Mouse (Mus musculus): Measurements from ENCODE around the gene Fam171a2. TPM values are rescaled to one million over a fixed set of nuclear protein-coding genes. Genes with fewer than 3 reads are reported as not detected.
A peak's percentile ranks its signal among the peaks of the same experiment; 100 is the strongest.

Fam171a2 gene
- polyA plus RNA-seq, 1 experiment from 2014 or later, result 2.9 TPM

DNA sequence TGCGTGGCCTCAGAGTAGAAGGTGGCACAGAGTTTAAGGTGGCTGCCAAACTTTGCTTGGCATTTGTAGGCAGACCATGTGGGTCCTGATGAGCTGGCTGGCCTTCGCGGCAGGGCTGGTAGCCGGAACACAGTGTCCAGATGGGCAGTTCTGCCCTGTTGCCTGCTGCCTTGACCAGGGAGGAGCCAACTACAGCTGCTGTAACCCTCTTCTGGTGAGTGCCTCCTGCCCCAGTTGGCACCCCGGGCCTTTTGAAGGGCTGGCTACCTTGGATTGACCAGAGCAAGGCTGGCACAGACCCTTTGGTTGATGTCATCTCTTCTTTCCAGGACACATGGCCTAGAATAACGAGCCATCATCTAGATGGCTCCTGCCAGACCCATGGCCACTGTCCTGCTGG, 14.6 kb downstream of the Fam171a2 start:
- Histone ChIP-seq H3K36me3 (peaks cover 46% of the 10 kb centered on the region), H3K4me3 (no peak overlapping the region), H3K9ac (peak overlapping the region; percentile 50; the same call in 1 of the 2 replicates), H3K27ac (replicated peaks) (no peak overlapping the region), H3K9me3 (no peaks in the 10 kb centered on the region), H3K27me3 (replicated peaks) (no peaks in the 10 kb centered on the region), H3K4me2 (peak overlapping the region; percentile 24; the same call in 1 of the 2 replicates), H3K4me1 (peaks cover 54% of the 10 kb centered on the region)
- no peak for ATAC-seq (ENCODE audit: extremely low read depth, insufficient number of reproducible peaks, low FRiP score, low TSS enrichment)
- 85% methylated on average over 6 of the region's 6 CpGs for WGBS

DNA sequence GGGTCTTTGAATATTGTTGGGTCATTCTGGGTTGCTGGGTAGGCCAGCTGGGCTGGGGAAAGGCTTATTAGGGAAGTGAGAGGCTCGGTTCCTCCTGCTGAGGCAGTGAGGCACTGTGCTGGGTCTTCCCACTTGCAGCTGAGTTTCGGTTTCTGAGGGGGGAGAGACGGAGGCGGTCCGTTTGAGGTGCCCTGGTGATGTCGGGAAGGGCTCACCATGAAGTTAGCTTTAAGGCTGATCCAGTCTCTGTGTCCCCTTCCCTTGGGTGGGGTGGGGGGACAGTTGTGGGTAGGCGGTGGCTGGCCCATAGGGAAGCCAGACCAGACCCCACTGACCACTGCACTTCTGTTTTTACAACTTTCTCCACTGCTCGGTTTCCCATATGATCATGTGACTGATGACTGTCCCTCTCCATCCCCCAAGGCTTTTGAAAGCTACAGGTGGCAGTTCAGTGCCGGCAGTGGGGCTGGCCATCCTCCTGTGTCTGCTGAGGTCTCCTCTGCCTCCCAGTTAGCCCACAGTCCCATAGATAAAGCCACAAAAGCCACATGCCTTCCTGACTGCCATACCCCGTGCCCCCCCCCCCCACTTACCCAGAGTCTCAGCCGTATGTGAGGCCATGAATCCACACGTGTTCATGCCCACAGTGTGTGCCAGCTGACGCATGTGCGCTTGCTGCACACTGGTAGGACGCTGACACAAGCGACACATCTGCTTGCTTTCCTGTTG, 15.2 kb downstream of the Fam171a2 start:
- WGBS, result 53% methylated on average over 16 of the region's 16 CpGs
- peaks cover 48% of the 10 kb centered on the region for H3K4me1 ChIP-seq
- H3K4me3 ChIP-seq, result peak overlapping the region; percentile 14; the same call in 1 of the 2 replicates
- H3K9me3 ChIP-seq, result no peaks in the 10 kb centered on the region
- peak overlapping the region; percentile 24 for H3K4me2 ChIP-seq
- no peak overlapping the region for H3K27ac ChIP-seq (replicated peaks)
- ATAC-seq (ENCODE audit: extremely low read depth, insufficient number of reproducible peaks, low FRiP score, low TSS enrichment), result no peak
- no peaks in the 10 kb centered on the region for H3K27me3 ChIP-seq (replicated peaks)
- H3K36me3 ChIP-seq, result peaks cover 39% of the 10 kb centered on the region
- H3K9ac ChIP-seq, result peak overlapping the region; percentile 71

DNA sequence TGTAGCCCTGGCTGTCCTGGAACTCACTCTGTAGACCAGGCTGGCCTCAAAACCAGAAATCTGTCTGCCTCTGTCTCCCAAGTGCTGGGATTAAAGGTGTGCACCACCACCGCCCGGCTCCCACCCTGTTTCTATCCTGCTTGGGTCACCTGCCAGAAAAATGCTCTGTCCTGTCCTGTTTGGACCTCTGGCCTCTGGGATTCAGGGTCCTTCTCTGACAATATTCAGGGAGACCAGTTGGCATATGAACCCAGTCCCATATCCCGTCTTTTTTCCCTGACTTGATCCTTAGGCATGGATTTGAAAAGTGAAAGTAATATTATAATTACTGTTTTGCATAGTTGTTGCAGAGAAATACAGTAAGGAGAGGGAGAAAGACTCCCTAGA, 15.8 kb downstream of the Fam171a2 start:
- no peaks in the 10 kb centered on the region for H3K27me3 ChIP-seq (replicated peaks)
- H3K9ac ChIP-seq, result peak overlapping the region; percentile 71
- WGBS, result 71% methylated on average over 3 of the region's 3 CpGs
- peak overlapping the region; percentile 14; the same call in 1 of the 2 replicates for H3K4me3 ChIP-seq
- no peaks in the 10 kb centered on the region for H3K9me3 ChIP-seq
- peak overlapping the region; percentile 24 for H3K4me2 ChIP-seq
- ATAC-seq (ENCODE audit: extremely low read depth, insufficient number of reproducible peaks, low FRiP score, low TSS enrichment), result no peak
- H3K36me3 ChIP-seq, result peaks cover 35% of the 10 kb centered on the region
- peaks cover 43% of the 10 kb centered on the region for H3K4me1 ChIP-seq
- H3K27ac ChIP-seq (replicated peaks), result no peak overlapping the region

DNA sequence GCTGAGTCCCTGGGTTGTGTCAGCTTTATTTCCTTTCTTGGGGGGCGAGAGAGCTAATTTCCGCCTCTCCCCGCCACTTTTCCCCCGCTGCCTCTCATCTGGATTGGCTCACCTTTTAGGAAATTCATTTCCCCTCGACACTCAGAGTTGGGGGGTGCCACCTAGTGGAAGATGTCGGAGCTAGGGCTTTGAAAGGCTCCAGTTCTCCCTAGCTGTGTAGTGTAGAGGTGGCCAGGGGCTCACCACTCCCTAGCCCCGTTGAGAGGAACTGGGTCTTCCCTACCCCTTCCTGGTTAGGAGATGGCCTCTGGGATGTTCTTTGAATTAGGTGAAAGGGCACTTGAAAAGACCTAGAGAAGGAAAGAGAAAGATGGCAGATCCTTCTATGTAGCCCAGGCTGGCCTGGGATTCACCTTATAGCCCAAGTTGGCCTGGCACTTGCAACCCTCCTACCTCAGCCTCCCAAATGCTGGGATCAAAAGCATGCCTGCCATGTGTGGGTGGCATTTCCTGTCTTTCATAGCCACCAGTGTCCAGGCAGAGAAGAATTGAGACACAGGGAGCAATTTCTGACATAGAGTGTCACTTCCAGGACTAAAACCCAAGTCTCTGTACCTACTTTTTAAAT, 16.4 kb downstream of the Fam171a2 start:
- peaks cover 39% of the 10 kb centered on the region for H3K4me1 ChIP-seq
- peak overlapping the region; percentile 93 for H3K4me2 ChIP-seq
- peak overlapping the region; percentile 91 for H3K27ac ChIP-seq (replicated peaks)
- H3K27me3 ChIP-seq (replicated peaks), result no peaks in the 10 kb centered on the region
- peak; percentile 28; the same call in 1 of the 2 replicates for ATAC-seq (ENCODE audit: extremely low read depth, insufficient number of reproducible peaks, low FRiP score, low TSS enrichment)
- H3K4me3 ChIP-seq, result peak overlapping the region; percentile 81
- peak overlapping the region; percentile 88 for H3K9ac ChIP-seq
- no peaks in the 10 kb centered on the region for H3K9me3 ChIP-seq
- H3K36me3 ChIP-seq, result peaks cover 30% of the 10 kb centered on the region
- WGBS, result 0% methylated on average over 7 of the region's 7 CpGs

DNA sequence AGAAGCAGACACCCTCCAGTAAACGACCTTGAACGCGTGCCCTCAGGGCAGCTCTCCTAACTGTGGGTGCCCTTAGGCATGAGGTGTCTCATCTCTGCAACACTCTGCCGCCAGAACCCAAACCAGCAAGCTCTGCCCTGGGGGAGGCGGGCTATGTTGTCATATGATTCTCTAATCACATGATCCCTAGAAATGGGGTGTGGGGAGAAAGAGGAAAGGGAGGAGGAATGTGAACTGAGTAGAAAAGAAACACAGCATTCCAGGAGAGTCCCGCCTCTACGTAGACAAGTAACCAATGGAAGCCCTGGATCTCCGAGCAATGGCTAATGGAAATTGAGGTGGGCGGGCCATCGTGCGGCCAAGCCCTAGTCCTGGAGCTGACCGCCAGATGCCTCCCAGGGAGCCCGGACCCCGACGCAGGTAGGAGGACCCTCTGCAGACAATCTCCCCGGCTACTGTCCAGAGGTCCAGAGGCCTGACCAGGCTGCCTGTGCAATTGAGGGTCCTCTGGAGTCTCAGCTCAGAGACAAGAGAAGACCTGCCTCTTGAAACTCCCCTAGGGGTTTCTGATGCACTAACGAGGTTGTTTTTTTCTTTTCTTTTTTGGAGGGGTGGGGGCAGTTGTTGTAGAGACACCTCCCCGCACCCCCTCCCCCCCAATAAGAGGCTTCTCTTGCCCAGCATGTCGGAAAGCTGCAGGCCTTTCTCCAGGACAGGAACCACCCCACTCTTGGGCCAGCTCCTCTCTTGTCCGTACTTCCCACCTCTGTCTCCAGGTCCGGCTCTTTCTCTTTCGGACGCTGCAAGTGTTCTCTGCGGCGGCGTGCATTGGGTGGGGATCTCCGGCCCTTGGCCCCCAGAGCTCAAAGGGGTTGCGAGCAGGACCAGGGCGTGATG, 17.1 kb downstream of the Fam171a2 start, which contains the start of gene Grn:
Gene Grn, plus strand, starts transcription at position 195 of the 897 bp plus-strand sequence.
- Histone ChIP-seq H3K9ac (peak within 1 kb of the TSS; percentile 88), H3K9me3 (no peaks in the 10 kb centered on the region), H3K4me1 (peaks cover 33% of the 10 kb centered on the region), H3K27ac (replicated peaks) (peak within 1 kb of the TSS; percentile 91), H3K27me3 (replicated peaks) (no peaks in the 10 kb centered on the region), H3K4me2 (peak within 1 kb of the TSS; percentile 93), H3K36me3 (peaks cover 22% of the 10 kb centered on the region), H3K4me3 (peak within 1 kb of the TSS; percentile 81)
- under 1% methylated on average over 29 of the region's 29 CpGs for WGBS
- ATAC-seq (ENCODE audit: extremely low read depth, insufficient number of reproducible peaks, low FRiP score, low TSS enrichment), result peak; percentile 86

DNA sequence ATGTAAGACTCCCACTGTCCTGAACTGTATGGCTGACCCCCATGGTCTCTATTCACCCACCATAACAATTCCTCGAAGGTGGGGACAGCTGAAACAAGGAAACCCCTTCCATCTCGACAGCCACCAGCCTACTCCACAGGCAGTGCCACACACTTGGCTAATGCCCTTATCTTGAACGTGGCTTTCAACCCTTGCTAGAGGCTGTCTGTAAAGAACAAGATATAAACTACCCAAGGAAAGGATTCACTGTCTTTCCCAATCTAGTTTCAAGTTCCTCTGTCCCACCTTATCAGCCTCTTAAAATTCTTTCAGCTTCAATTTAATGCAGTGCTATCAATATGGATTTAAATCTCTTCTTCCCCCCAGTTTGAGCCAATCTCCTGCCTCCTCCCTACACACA, 17.9 kb downstream of the Fam171a2 start:
- 27% methylated on average over 3 of the region's 3 CpGs for WGBS
- H3K9ac ChIP-seq, result peak overlapping the region; percentile 83
- no peak for ATAC-seq (ENCODE audit: extremely low read depth, insufficient number of reproducible peaks, low FRiP score, low TSS enrichment)
- no peaks in the 10 kb centered on the region for H3K9me3 ChIP-seq
- H3K36me3 ChIP-seq, result peaks cover 14% of the 10 kb centered on the region
- peak overlapping the region; percentile 93 for H3K4me2 ChIP-seq
- peak overlapping the region; percentile 81 for H3K4me3 ChIP-seq
- no peaks in the 10 kb centered on the region for H3K27me3 ChIP-seq (replicated peaks)
- H3K27ac ChIP-seq (replicated peaks), result peak overlapping the region; percentile 61
- peaks cover 33% of the 10 kb centered on the region for H3K4me1 ChIP-seq

DNA sequence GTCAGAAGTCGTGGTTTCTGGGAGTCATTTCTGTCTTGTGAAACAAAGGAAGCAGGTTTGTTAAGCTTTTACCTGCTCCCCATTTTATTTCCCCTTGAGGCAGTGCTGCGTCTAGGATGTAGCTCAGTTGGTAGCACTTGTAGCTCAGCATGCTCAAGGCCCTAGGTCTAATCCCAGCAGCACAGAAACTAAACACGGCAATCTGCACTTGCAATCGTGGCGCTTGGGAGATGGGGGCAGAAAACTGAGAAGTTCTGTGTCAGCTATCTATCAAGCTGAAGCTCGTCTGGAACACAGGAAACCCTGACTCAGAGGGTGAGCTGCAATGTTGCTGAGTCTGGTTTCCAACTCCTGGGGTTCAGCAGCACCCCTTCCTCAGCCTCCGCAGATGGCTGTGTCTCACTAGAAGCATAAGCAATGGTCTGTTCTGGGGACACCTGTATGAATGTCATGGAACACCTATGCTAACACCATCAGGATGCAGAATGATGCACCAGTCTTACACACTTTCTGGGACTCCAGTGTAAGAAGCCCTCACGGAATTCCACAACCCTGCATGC, 18.4 kb downstream of the Fam171a2 start:
- peaks cover 30% of the 10 kb centered on the region for H3K4me1 ChIP-seq
- WGBS, result 67% methylated on average over 8 of the region's 8 CpGs
- no peaks in the 10 kb centered on the region for H3K9me3 ChIP-seq
- H3K27ac ChIP-seq (replicated peaks), result peak overlapping the region; percentile 61; the same call in 1 of the 2 replicates
- peak overlapping the region; percentile 83 for H3K9ac ChIP-seq
- peak overlapping the region; percentile 93 for H3K4me2 ChIP-seq
- no peak for ATAC-seq (ENCODE audit: extremely low read depth, insufficient number of reproducible peaks, low FRiP score, low TSS enrichment)
- H3K4me3 ChIP-seq, result peak overlapping the region; percentile 81
- peaks cover 10% of the 10 kb centered on the region for H3K36me3 ChIP-seq
- H3K27me3 ChIP-seq (replicated peaks), result no peaks in the 10 kb centered on the region

DNA sequence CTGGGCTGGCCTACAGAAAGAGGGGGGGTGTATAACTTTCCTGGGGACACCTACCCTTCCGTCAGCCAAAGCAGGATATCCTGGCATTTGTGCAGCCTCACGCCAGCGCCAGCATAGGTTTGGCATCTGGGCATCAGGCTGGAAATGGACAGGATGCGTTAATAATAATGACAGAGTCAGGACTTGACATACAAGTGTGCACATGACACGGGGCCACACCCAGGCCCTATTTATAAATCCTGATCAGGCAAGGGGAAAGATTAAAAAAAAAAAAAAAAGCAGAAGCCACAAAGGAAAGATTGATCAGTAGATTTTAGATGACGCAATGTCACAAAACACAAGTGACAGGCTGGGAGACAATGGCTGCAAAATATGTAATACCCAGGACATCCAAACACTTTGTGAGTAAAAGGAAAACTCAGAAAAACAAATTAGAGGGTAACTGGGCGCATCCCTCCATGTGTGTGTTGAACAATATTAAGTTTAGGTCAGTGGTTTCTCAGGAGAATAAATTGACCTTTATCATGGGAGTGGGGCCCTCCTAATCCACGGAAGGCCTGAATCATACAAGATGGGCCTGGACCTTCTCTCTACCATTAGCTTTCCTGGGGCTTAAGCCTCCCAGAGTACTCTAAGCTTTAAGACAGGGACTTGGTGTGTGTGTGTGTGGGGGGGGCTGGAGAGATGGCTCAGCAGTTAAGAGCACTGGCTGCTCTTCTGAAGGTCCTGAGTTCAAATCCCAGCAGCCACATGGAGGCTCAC, 21.7 kb downstream of the Fam171a2 start:
- 75% methylated on average over 8 of the region's 8 CpGs for WGBS
- Histone ChIP-seq H3K4me1 (peaks cover 10% of the 10 kb centered on the region), H3K9ac (no peak overlapping the region), H3K27me3 (replicated peaks) (no peaks in the 10 kb centered on the region; the same call in 1 of the 2 replicates), H3K4me3 (no peak overlapping the region), H3K27ac (replicated peaks) (no peak overlapping the region), H3K9me3 (no peaks in the 10 kb centered on the region), H3K4me2 (no peak overlapping the region), H3K36me3 (no peaks in the 10 kb centered on the region)
- ATAC-seq (ENCODE audit: extremely low read depth, insufficient number of reproducible peaks, low FRiP score, low TSS enrichment), result no peak

DNA sequence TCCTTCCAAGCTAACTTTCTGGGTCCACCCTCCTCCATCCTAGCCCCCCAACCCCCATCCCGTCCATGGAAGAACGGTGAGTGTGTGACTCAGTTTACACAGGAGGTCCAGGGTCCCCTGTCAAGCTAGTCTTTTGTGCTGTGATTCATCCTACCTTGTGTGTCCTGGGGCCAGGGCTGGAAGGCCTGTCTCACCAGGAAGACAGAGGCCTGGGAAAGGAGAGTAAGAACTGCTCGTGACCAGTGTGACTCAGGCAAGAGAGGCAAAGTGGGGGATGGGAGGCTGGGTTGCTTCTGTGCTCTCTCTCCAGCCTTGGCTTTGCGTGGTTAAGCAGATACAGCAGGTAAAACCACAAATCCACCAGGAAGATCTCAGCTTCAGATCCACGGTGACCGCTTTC, 22.8 kb downstream of the Fam171a2 start:
- Histone ChIP-seq H3K27me3 (replicated peaks) (no peaks in the 10 kb centered on the region; the same call in 1 of the 2 replicates), H3K36me3 (no peaks in the 10 kb centered on the region)
- ATAC-seq (ENCODE audit: extremely low read depth, insufficient number of reproducible peaks, low FRiP score, low TSS enrichment), result no peak

DNA sequence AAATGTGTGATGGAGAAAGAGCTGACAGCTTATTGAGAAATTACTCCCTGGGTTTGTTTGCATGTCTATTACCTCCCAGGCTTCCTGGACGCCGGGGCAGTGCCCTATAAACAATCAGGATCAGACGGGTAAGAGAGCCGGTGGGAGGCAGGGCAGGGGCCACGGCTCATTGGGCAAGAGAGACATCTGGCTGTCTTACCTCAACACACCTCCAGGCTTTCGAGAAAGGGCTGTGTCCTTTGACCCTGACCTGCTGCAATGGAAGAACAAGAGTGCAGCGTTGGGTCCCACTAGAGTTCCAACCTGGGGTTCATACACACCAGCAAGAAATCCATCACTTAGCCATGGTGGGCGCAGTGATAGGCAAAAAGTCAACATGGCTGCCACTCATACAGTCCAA, 25.9 kb downstream of the Fam171a2 start:
- H3K4me3 ChIP-seq, result no peak overlapping the region
- no peak overlapping the region for H3K27ac ChIP-seq (replicated peaks)
- H3K4me2 ChIP-seq, result no peak overlapping the region
- ATAC-seq (ENCODE audit: extremely low read depth, insufficient number of reproducible peaks, low FRiP score, low TSS enrichment), result no peak
- H3K9me3 ChIP-seq, result no peaks in the 10 kb centered on the region
- no peaks in the 10 kb centered on the region for H3K4me1 ChIP-seq
- H3K27me3 ChIP-seq (replicated peaks), result no peaks in the 10 kb centered on the region; the same call in 1 of the 2 replicates
- no peaks in the 10 kb centered on the region for H3K36me3 ChIP-seq
- 62% methylated on average over 8 of the region's 8 CpGs for WGBS
- no peak overlapping the region for H3K9ac ChIP-seq

More for the DNA sequence above, 22.8 kb downstream of the Fam171a2 start:
- 71% methylated on average over 6 of the region's 6 CpGs for WGBS
- no peak overlapping the region for H3K9ac ChIP-seq
- no peaks in the 10 kb centered on the region for H3K9me3 ChIP-seq
- no peak overlapping the region for H3K27ac ChIP-seq (replicated peaks)
- no peak overlapping the region for H3K4me2 ChIP-seq
- no peak overlapping the region for H3K4me3 ChIP-seq
- H3K4me1 ChIP-seq, result peaks cover 8% of the 10 kb centered on the region
